Mouse (Mus musculus): ENCODE results near the gene Gm17689. TPM values are rescaled to one million over a fixed set of nuclear protein-coding genes. Genes with fewer than 3 reads are reported as not detected.

The Gm17689 gene
- not detected in 2 replicates for polyA plus RNA-seq (2012; rRNA removed)

DNA sequence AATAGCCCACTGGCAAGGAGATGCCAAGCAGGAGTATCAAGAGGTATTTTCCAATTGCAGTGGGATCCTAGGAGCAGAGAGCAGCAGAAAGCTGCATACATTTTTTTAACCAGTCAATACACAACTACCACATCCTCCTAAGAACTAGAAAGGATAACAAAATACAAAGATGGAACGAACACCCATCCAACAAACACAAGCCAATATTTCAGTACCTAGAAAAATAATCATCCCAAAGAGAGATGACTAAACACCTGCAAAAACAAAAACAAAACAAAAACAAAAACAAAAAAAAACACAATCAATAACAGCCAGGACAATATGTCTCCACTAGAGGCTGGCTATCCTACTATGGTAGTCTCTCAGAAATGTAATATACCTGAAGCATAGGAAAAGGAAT, at the start of gene Gm17689:
Gene Gm17689, minus strand, starts transcription at position 101 of the 400 bp plus-strand sequence.

DNA sequence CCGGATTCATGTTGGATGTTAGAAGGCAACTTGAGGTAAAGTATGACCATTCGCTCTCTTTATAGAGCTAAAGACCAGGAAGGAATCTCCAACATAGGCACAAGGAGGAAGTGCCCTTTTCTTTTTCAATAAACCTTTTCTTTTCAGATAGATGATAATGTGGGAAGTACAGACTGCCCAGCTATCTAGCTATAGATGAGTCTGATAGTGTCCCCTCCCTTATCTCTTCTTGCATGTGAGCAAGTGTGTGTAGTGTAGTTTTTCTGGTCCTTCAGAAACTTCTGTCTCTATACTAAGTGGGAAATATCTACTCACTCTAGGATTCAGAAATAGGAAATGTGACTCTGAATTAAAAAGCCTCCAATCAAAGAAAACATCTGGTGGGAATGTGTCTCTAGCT, 40.6 kb downstream of the Gm17689 start, which contains the start of gene Gm5615:
Gene Gm5615, minus strand, starts transcription at position 101 of the 400 bp plus-strand sequence.

Other genes with a start within 250 kb of the Gm17689 start
- not detected in 2 replicates for gene Gm7257, start 150.8 kb downstream of the Gm17689 start, polyA plus RNA-seq (2012; rRNA removed)
- not detected in 2 replicates for gene Gm9513, start 107.0 kb downstream of the Gm17689 start, polyA plus RNA-seq (2012; rRNA removed)
- not detected in 2 replicates for gene Gm5615, start 40.7 kb downstream of the Gm17689 start, polyA plus RNA-seq (2012; rRNA removed)
- not detected in 2 replicates for gene A630095E13Rik, start 60.7 kb upstream of the Gm17689 start, polyA plus RNA-seq (2012; rRNA removed)
- gene Acrv1, start 110.6 kb upstream of the Gm17689 start, polyA plus RNA-seq (2012; rRNA removed) = not detected in 2 replicates
- gene Chek1, start 144.4 kb upstream of the Gm17689 start, polyA plus RNA-seq (2012; rRNA removed) = 4.3 and 4.6 TPM in 2 replicates
- gene Stt3a, start 185.0 kb upstream of the Gm17689 start, polyA plus RNA-seq (2012; rRNA removed) = 123 and 129 TPM in 2 replicates
- gene Ei24, start 214.8 kb upstream of the Gm17689 start, polyA plus RNA-seq (2012; rRNA removed) = 30.0 and 31.8 TPM in 2 replicates
- gene Fez1, start 239.2 kb upstream of the Gm17689 start, polyA plus RNA-seq (2012; rRNA removed) = 0.07 and 0.08 TPM in 2 replicates